Mouse (Mus musculus) c-Kit-positive CD71-positive TER-119-negative erythroid progenitor cells, embryonic 14.5 days (primary cell): ENCODE results near the gene Lbp.

Experiments used
- DNase-seq: peaks from one replicate; pipeline ENCODE4 v3.0.0-alpha.2; 2013; ENCODE audit warnings: low read depth

Lbp gene

GRCm38 (mm10) chr2:158305948-158306695 is at the start of gene Lbp:
Lbp (plus strand) TSS chr2:158306493.
- DNase-seq = no peak

GRCm38 (mm10) chr2:158256894-158257293 is 49.4 kb upstream of the Lbp start:
- DNase-seq = no peak

- no peak for DNase-seq
Measured at GRCm38 (mm10) chr2:158258005-158258418, 48.3 kb upstream of the Lbp start, which contains the start of gene Bpi. Bpi (plus strand) TSS chr2:158258094.

GRCm38 (mm10) chr2:158258781-158259180 is 47.5 kb upstream of the Lbp start:
- peak; percentile 48 for DNase-seq

- DNase-seq = no peak
Measured at GRCm38 (mm10) chr2:158259498-158259897, 46.8 kb upstream of the Lbp start.

GRCm38 (mm10) chr2:158264877-158265276 is 41.4 kb upstream of the Lbp start:
- no peak for DNase-seq

- DNase-seq = no peak
Measured at GRCm38 (mm10) chr2:158270017-158270416, 36.3 kb upstream of the Lbp start.

- DNase-seq = no peak
Measured at GRCm38 (mm10) chr2:158273646-158274045, 32.6 kb upstream of the Lbp start.

- DNase-seq = no peak
Measured at GRCm38 (mm10) chr2:158275349-158275748, 30.9 kb upstream of the Lbp start.

GRCm38 (mm10) chr2:158275811-158276210 is 30.5 kb upstream of the Lbp start:
- DNase-seq = no peak

GRCm38 (mm10) chr2:158276451-158276850 is 29.8 kb upstream of the Lbp start:
- no peak for DNase-seq

GRCm38 (mm10) chr2:158276878-158277277 is 29.4 kb upstream of the Lbp start:
- no peak for DNase-seq

GRCm38 (mm10) chr2:158279656-158280055 is 26.6 kb upstream of the Lbp start:
- no peak for DNase-seq

- no peak for DNase-seq
Measured at GRCm38 (mm10) chr2:158281497-158282205, 24.6 kb upstream of the Lbp start.

GRCm38 (mm10) chr2:158283136-158283535 is 23.2 kb upstream of the Lbp start:
- DNase-seq = no peak

GRCm38 (mm10) chr2:158283771-158284170 is 22.5 kb upstream of the Lbp start:
- DNase-seq = no peak

- DNase-seq = peak; percentile 41
Measured at GRCm38 (mm10) chr2:158284571-158284970, 21.7 kb upstream of the Lbp start.

GRCm38 (mm10) chr2:158285655-158286054 is 20.6 kb upstream of the Lbp start:
- DNase-seq = no peak

GRCm38 (mm10) chr2:158295700-158296099 is 10.6 kb upstream of the Lbp start:
- no peak for DNase-seq

GRCm38 (mm10) chr2:158299203-158299602 is 7.1 kb upstream of the Lbp start:
- DNase-seq = no peak

GRCm38 (mm10) chr2:158299731-158300130 is 6.6 kb upstream of the Lbp start:
- DNase-seq = no peak

- DNase-seq = no peak
Measured at GRCm38 (mm10) chr2:158302807-158303206, 3.5 kb upstream of the Lbp start.

- no peak for DNase-seq
Measured at GRCm38 (mm10) chr2:158306696-158307049, 380 bp downstream of the Lbp start.

- no peak for DNase-seq
Measured at GRCm38 (mm10) chr2:158308276-158308675, 2.0 kb downstream of the Lbp start.
